Mouse (Mus musculus) neural tube, embryonic 12.5 days (tissue): ENCODE measurements at regions not wholly inside any gene's neighbourhood (a gene's known extent, or its start where the extent isn't known, plus 50 kb on each side); places are given as distances from the start of the nearest gene placed in this dataset.

Source experiments
- ATAC-seq: fragments of 200-750 bp; cut with Nextera tagmentation; 2 replicates; pipeline ENCODE4 v1.8.0; 2017; ENCODE audit warnings: low read depth, mild to moderate bottlenecking, moderate TSS enrichment, moderate library complexity; ENCODE audit not compliant: low FRiP score
- H3K27ac ChIP-seq: fragments of 300-500 bp; sonication (generic); 2 replicates; pipeline ENCODE4 v1.5.1; 2016
- H3K27me3 ChIP-seq: fragments of 300-500 bp; sonication (generic); replicated peaks from 2 replicates; pipeline ENCODE4 v1.6.1; 2016; ENCODE audit warnings: mild to moderate bottlenecking
- H3K36me3 ChIP-seq: fragments of 300-500 bp; sonication (generic); 2 replicates; pipeline ENCODE4 v1.6.1; 2016; ENCODE audit warnings: mild to moderate bottlenecking
- H3K4me1 ChIP-seq: fragments of 300-500 bp; sonication (generic); 2 replicates; pipeline ENCODE4 v1.6.1; 2016
- H3K4me2 ChIP-seq: fragments of 300-500 bp; sonication (generic); replicated peaks from 2 replicates; pipeline ENCODE4 v1.6.1; 2016; ENCODE audit warnings: mild to moderate bottlenecking
- H3K4me3 ChIP-seq: fragments of 300-500 bp; sonication (generic); 2 replicates; pipeline ENCODE4 v1.5.1; 2016
- H3K9ac ChIP-seq: fragments of 300-500 bp; sonication (generic); 2 replicates; pipeline ENCODE4 v1.6.1; 2016; ENCODE audit warnings: mild to moderate bottlenecking
- H3K9me3 ChIP-seq: fragments of 300-500 bp; sonication (generic); 2 replicates; pipeline ENCODE4 v1.6.1; 2016; ENCODE audit warnings: mild to moderate bottlenecking
- WGBS: fragments of 180-500 bp; shearing (Covaris S2); methylation state at CpG from one replicate; pipeline ENCODE4 v1.1.7; 2016; 5-methylcytosine and 5-hydroxymethylcytosine counted together

GRCm38 (mm10) chr7:123642596-123642995, 142.3 kb upstream of the Zkscan2 start:
- H3K27ac ChIP-seq: no peak overlapping the region
- no peak overlapping the region for H3K9ac ChIP-seq
- WGBS: 50% methylated on average over 4 of the region's 4 CpGs
- H3K4me3 ChIP-seq: no peak overlapping the region
- H3K4me2 ChIP-seq: no peak overlapping the region
- no peaks in the 10 kb centered on the region for H3K36me3 ChIP-seq
- H3K9me3 ChIP-seq: no peaks in the 10 kb centered on the region
- no peak for ATAC-seq
- no peaks in the 10 kb centered on the region for H3K27me3 ChIP-seq
- no peaks in the 10 kb centered on the region for H3K4me1 ChIP-seq

GRCm38 (mm10) chr7:123643426-123643825, 143.2 kb upstream of the Zkscan2 start:
- H3K27me3 ChIP-seq: no peaks in the 10 kb centered on the region
- ATAC-seq: no peak

GRCm38 (mm10) chr7:123645521-123645920, 145.3 kb upstream of the Zkscan2 start:
- Histone ChIP-seq H3K27ac (no peak overlapping the region), H3K9me3 (no peaks in the 10 kb centered on the region), H3K9ac (no peak overlapping the region), H3K36me3 (no peaks in the 10 kb centered on the region), H3K4me1 (no peaks in the 10 kb centered on the region), H3K4me3 (no peak overlapping the region), H3K27me3 (no peaks in the 10 kb centered on the region), H3K4me2 (no peak overlapping the region)
- ATAC-seq: no peak
- 83% methylated on average over 3 of the region's 3 CpGs for WGBS

More at GRCm38 (mm10) chr7:123643426-123643825, 143.2 kb upstream of the Zkscan2 start:
- Histone ChIP-seq H3K9ac (no peak overlapping the region), H3K4me1 (no peaks in the 10 kb centered on the region), H3K36me3 (no peaks in the 10 kb centered on the region), H3K27ac (no peak overlapping the region), H3K9me3 (no peaks in the 10 kb centered on the region), H3K4me2 (no peak overlapping the region), H3K4me3 (no peak overlapping the region)
- 45% methylated on average over 2 of the region's 2 CpGs for WGBS

GRCm38 (mm10) chr7:123665459-123665858, 165.2 kb upstream of the Zkscan2 start:
- ATAC-seq: no peak
- no peak overlapping the region for H3K4me2 ChIP-seq
- no peaks in the 10 kb centered on the region for H3K9me3 ChIP-seq
- no peak overlapping the region for H3K27ac ChIP-seq
- H3K9ac ChIP-seq: no peak overlapping the region
- H3K27me3 ChIP-seq: no peaks in the 10 kb centered on the region
- H3K36me3 ChIP-seq: no peaks in the 10 kb centered on the region
- no peaks in the 10 kb centered on the region for H3K4me1 ChIP-seq
- no peak overlapping the region for H3K4me3 ChIP-seq
- 54% methylated on average over 5 of the region's 5 CpGs for WGBS

GRCm38 (mm10) chr7:123684762-123685161, 184.5 kb upstream of the Zkscan2 start:
- no peaks in the 10 kb centered on the region for H3K4me1 ChIP-seq
- H3K9me3 ChIP-seq: no peaks in the 10 kb centered on the region
- no peak overlapping the region for H3K27ac ChIP-seq
- ATAC-seq: no peak
- H3K4me3 ChIP-seq: no peak overlapping the region
- H3K27me3 ChIP-seq: no peaks in the 10 kb centered on the region
- H3K36me3 ChIP-seq: no peaks in the 10 kb centered on the region
- WGBS: 91% methylated on average over 3 of the region's 3 CpGs
- H3K4me2 ChIP-seq: no peak overlapping the region
- no peak overlapping the region for H3K9ac ChIP-seq

GRCm38 (mm10) chr7:123686547-123686946, 186.3 kb upstream of the Zkscan2 start:
- no peak for ATAC-seq
- Histone ChIP-seq H3K4me2 (no peak overlapping the region), H3K36me3 (no peaks in the 10 kb centered on the region), H3K27me3 (no peaks in the 10 kb centered on the region), H3K4me1 (no peaks in the 10 kb centered on the region), H3K4me3 (no peak overlapping the region), H3K9ac (no peak overlapping the region), H3K9me3 (no peaks in the 10 kb centered on the region), H3K27ac (no peak overlapping the region)
- 79% methylated on average over 3 of the region's 3 CpGs for WGBS

- Histone ChIP-seq H3K27ac (no peak overlapping the region), H3K36me3 (no peaks in the 10 kb centered on the region), H3K4me1 (no peaks in the 10 kb centered on the region), H3K9me3 (no peaks in the 10 kb centered on the region; the same call in 1 of the 2 replicates), H3K4me3 (no peak overlapping the region), H3K4me2 (no peak overlapping the region), H3K27me3 (no peaks in the 10 kb centered on the region), H3K9ac (no peak overlapping the region)
- no peak for ATAC-seq
- 77% methylated on average over 4 of the region's 4 CpGs for WGBS
Measured at GRCm38 (mm10) chr7:123731016-123731415, 230.8 kb upstream of the Zkscan2 start.

DNA sequence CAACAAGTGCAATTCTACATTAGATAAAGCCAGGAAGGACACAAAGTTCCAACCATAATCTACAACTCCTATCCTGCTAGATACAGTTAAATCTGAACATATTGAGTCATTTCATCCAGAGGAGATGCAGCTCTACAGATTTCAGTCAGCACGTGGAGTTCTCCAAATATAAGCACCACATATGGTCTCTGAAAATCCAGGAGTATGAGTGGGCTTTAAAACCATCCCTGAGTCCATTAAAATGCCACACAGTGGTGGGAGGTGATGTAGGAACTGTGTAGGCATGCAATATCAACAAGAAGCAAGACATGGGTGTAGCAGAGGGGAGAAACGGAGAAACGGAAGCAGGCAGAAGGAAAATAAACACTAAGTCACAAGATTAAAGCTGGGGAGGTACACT, 232.8 kb upstream of the Zkscan2 start:
- no peak overlapping the region for H3K27ac ChIP-seq
- H3K36me3 ChIP-seq: no peaks in the 10 kb centered on the region
- H3K4me2 ChIP-seq: no peak overlapping the region
- WGBS: 86% methylated on average over 3 of the region's 3 CpGs
- no peaks in the 10 kb centered on the region for H3K4me1 ChIP-seq
- no peak overlapping the region for H3K4me3 ChIP-seq
- no peaks in the 10 kb centered on the region; the same call in 1 of the 2 replicates for H3K9me3 ChIP-seq
- H3K27me3 ChIP-seq: no peaks in the 10 kb centered on the region
- H3K9ac ChIP-seq: no peak overlapping the region
- no peak for ATAC-seq

DNA sequence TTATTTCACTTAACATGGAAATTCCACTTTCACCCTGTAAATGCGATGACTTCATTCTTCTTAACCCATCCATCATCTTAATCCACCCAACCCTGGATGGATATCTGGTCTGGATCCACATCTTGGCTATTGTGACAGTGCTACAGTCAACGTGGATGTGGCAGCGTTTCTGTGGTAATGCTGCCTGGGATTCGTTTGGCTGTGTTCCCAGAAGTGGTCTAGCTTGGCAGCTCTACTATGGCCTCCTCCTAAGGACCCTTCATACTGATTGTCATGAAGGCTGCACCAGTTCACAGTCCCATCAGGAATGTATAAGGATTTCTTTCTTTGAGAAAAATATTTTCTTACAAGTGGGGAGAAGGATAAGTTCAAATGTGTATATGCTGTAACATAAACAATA, 234.7 kb upstream of the Hs3st4 start:
- no peak overlapping the region for H3K4me3 ChIP-seq
- no peak overlapping the region for H3K27ac ChIP-seq
- no peaks in the 10 kb centered on the region for H3K36me3 ChIP-seq
- no peaks in the 10 kb centered on the region for H3K9me3 ChIP-seq
- no peak overlapping the region for H3K9ac ChIP-seq
- H3K4me2 ChIP-seq: no peak overlapping the region
- no peak for ATAC-seq
- 84% methylated on average over 4 of the region's 4 CpGs for WGBS
- no peaks in the 10 kb centered on the region for H3K4me1 ChIP-seq
- H3K27me3 ChIP-seq: no peaks in the 10 kb centered on the region

- WGBS: 84% methylated on average over 3 of the region's 3 CpGs
- Histone ChIP-seq H3K36me3 (no peaks in the 10 kb centered on the region), H3K9ac (no peak overlapping the region), H3K9me3 (no peaks in the 10 kb centered on the region), H3K27ac (no peak overlapping the region), H3K4me1 (no peaks in the 10 kb centered on the region), H3K4me2 (no peak overlapping the region), H3K4me3 (no peak overlapping the region), H3K27me3 (no peaks in the 10 kb centered on the region)
- ATAC-seq: no peak
Measured at GRCm38 (mm10) chr7:123753252-123753651, 229.4 kb upstream of the Hs3st4 start.

DNA sequence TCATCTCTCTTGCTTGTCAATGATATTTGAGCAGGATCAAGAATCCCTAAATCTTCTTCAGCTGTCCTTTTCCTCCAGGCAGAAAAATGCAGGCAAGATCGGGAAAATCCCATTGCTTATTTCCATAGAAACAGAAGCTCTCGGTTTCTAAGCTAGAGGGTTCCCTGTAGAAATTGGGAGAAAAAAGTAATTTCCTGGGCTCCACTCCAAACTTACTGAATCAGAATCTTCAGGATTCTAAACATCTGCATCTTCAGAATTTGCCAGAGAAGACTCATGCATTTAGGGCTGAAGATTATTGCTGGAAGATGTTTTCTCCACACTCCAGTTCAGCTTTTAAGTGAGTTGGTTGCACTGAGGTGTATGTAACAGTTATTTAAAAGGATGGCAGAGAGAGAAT, 187.6 kb upstream of the Hs3st4 start:
- ATAC-seq: no peak
- H3K27me3 ChIP-seq: no peaks in the 10 kb centered on the region
- no peaks in the 10 kb centered on the region for H3K9me3 ChIP-seq
- H3K36me3 ChIP-seq: no peaks in the 10 kb centered on the region
- no peak overlapping the region for H3K4me2 ChIP-seq
- no peak overlapping the region for H3K9ac ChIP-seq
- 92% methylated on average over 2 of the region's 2 CpGs for WGBS
- no peak overlapping the region for H3K27ac ChIP-seq
- H3K4me1 ChIP-seq: no peaks in the 10 kb centered on the region
- H3K4me3 ChIP-seq: no peak overlapping the region

GRCm38 (mm10) chr7:123796096-123796495, 186.6 kb upstream of the Hs3st4 start:
- WGBS: 69% methylated on average over 3 of the region's 3 CpGs
- no peaks in the 10 kb centered on the region for H3K27me3 ChIP-seq
- H3K4me2 ChIP-seq: no peak overlapping the region
- ATAC-seq: no peak
- no peak overlapping the region for H3K9ac ChIP-seq
- H3K4me3 ChIP-seq: no peak overlapping the region
- no peaks in the 10 kb centered on the region for H3K4me1 ChIP-seq
- no peaks in the 10 kb centered on the region for H3K36me3 ChIP-seq
- H3K27ac ChIP-seq: no peak overlapping the region
- no peaks in the 10 kb centered on the region for H3K9me3 ChIP-seq

- H3K9ac ChIP-seq: no peak overlapping the region
- H3K4me2 ChIP-seq: no peak overlapping the region
- H3K36me3 ChIP-seq: no peaks in the 10 kb centered on the region
- WGBS: 93% methylated on average over 2 of the region's 2 CpGs
- ATAC-seq: no peak
- H3K27ac ChIP-seq: no peak overlapping the region
- H3K27me3 ChIP-seq: no peaks in the 10 kb centered on the region
- H3K4me3 ChIP-seq: no peak overlapping the region
- no peaks in the 10 kb centered on the region for H3K4me1 ChIP-seq
- no peaks in the 10 kb centered on the region for H3K9me3 ChIP-seq
Measured at GRCm38 (mm10) chr7:123805650-123806049, 177.0 kb upstream of the Hs3st4 start.
